Mouse (Mus musculus) forebrain, embryonic 11.5 days (tissue): ENCODE results near the gene Ttc33. TPM values are rescaled to one million over a fixed set of nuclear protein-coding genes. Genes with fewer than 3 reads are reported as not detected.
"Not testable (repeated sequence)": the region's sequence is repeated elsewhere in the genome, so short reads cannot be mapped to it uniquely, and the experiment has no call there.

Experiments
- ATAC-seq: fragments of 200-750 bp; cut with Nextera tagmentation; replicated peaks from 2 replicates; pipeline ENCODE4 v1.8.0; 2017; ENCODE audit warnings: moderate TSS enrichment; ENCODE audit not compliant: low FRiP score
- DNase-seq: peaks from one replicate; pipeline ENCODE4 v3.0.0-alpha.2; 2017; ENCODE audit warnings: low spot score
- H3K27ac ChIP-seq: fragments of 300-500 bp; sonication (generic); 2 replicates; pipeline ENCODE4 v1.5.1; 2014; ENCODE audit warnings: low read depth, low read length
- H3K27me3 ChIP-seq: fragments of 300-500 bp; sonication (generic); 2 replicates; pipeline ENCODE4 v1.6.1; 2014; ENCODE audit warnings: mild to moderate bottlenecking, low read length, mixed read lengths; ENCODE audit not compliant: control insufficient read depth, insufficient read depth
- H3K36me3 ChIP-seq: fragments of 300-500 bp; sonication (generic); 2 replicates; pipeline ENCODE4 v1.6.1; 2014; ENCODE audit warnings: mild to moderate bottlenecking, low read length, moderate library complexity, mixed read lengths; ENCODE audit not compliant: control insufficient read depth, insufficient read depth
- H3K4me1 ChIP-seq: fragments of 300-500 bp; sonication (generic); replicated peaks from 2 replicates; pipeline ENCODE4 v1.6.1; 2014; ENCODE audit warnings: low read length, mixed read lengths; ENCODE audit not compliant: control insufficient read depth, insufficient read depth
- H3K4me2 ChIP-seq: fragments of 300-500 bp; sonication (generic); 2 replicates; pipeline ENCODE4 v1.6.1; 2014; ENCODE audit warnings: low read depth, mild to moderate bottlenecking, low read length, moderate library complexity, mixed read lengths; ENCODE audit not compliant: severe bottlenecking
- H3K4me3 ChIP-seq: fragments of 300-500 bp; sonication (generic); 2 replicates; pipeline ENCODE4 v1.5.1; 2014; ENCODE audit warnings: low read depth, low read length
- H3K9ac ChIP-seq: fragments of 300-500 bp; sonication (generic); 2 replicates; pipeline ENCODE4 v1.6.1; 2014; ENCODE audit warnings: low read length
- H3K9me3 ChIP-seq: fragments of 300-500 bp; sonication (generic); 2 replicates; pipeline ENCODE4 v1.6.1; 2016; ENCODE audit warnings: low read length, mixed read lengths; ENCODE audit not compliant: control insufficient read depth
- WGBS: fragments of 180-500 bp; shearing (Covaris S2); extraction: QIAGEN DNeasy Blood & Tissue Kit; methylation state at CpG from one replicate; pipeline ENCODE4 v1.1.7; 2014; 5-methylcytosine and 5-hydroxymethylcytosine counted together
- polyA plus RNA-seq: library from polyadenylated mRNA; unstranded; fragments of >200 nt; fragmentation: Nextera tagmentation; extraction: Ambion mirVana; gene quantifications from 2 replicates; pipeline ENCODE4 v1.2.1, GENCODE M21; 2014

Ttc33 gene
- polyA plus RNA-seq, 1 experiment from 2014 or later = 34.0 TPM

DNA sequence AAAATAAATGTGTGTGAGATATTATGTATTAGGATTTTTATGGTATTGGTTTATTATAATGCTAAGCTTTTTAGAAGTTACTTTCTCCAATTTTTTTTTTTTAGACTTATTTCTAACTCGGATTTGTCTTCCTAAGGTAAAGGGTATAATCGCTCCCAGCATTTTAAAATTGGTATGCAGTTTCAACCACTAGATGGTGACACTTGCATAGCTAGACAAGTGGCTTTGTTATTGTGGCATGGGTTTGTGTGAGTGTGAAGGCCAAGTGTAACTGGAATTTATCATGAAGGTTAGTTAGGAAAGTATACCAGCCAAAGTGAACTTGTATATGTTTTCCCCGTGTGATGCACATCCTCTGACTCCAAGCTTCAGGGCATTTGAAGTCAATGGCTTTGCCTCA, 8.5 kb downstream of the Ttc33 start:
- Histone ChIP-seq H3K4me3 (no peak overlapping the region), H3K9ac (no peak overlapping the region), H3K27ac (no peak overlapping the region), H3K4me1 (no peaks in the 10 kb centered on the region), H3K9me3 (no peaks in the 10 kb centered on the region), H3K36me3 (no peaks in the 10 kb centered on the region), H3K27me3 (no peaks in the 10 kb centered on the region), H3K4me2 (no peak overlapping the region)
- 82% methylated on average over 3 of the region's 3 CpGs for WGBS
- ATAC-seq (no peak), DNase-seq (no peak)

DNA sequence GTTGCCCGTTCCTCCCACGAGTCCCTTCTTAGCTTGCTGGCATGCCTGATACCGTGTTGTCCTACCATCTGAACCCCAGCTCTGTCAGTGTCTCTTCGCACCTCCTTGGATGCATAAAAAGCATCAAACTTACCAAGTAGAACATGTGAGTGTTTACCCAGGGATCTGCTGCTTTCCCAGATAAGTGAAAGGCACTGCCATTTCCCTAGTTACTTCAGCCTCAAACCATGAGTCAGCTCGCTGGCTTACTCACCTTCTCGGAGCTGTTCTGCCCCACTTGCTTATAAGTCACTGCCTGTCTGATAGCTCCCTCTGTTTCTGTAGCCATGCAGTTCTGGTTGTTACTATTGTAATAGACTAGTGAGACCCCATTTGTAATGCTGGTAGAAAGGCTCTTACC, 9.1 kb downstream of the Ttc33 start:
- H3K4me2 ChIP-seq = no peak overlapping the region
- WGBS = 93% methylated on average over 6 of the region's 6 CpGs

DNA sequence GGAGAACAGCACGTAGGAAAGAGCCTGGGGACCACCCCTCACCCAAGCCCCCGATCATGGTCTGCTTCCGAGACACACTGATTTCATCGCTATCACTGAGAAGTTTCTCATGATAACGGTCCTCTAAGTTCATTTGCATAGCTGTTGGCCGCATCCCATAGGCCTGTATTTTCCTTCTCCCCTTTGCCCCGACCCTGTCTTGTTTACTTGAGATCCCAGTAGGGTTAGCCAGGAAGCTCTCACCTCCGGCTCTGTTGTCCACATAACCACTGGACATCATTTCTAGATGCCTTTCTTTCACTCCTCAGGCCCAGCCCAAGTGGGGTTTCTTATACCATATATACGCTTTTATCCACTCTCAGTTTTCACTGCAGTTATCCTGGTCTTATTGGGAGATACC, 9.6 kb downstream of the Ttc33 start:
- 94% methylated on average over 9 of the region's 9 CpGs for WGBS
- no peak for ATAC-seq

More for the DNA sequence above, 9.1 kb downstream of the Ttc33 start:
- no peaks in the 10 kb centered on the region for H3K27me3 ChIP-seq
- no peak for DNase-seq
- H3K9ac ChIP-seq = no peak overlapping the region
- no peak overlapping the region for H3K27ac ChIP-seq
- H3K4me1 ChIP-seq = no peaks in the 10 kb centered on the region
- H3K36me3 ChIP-seq = no peaks in the 10 kb centered on the region
- no peak for ATAC-seq
- H3K9me3 ChIP-seq = no peaks in the 10 kb centered on the region
- H3K4me3 ChIP-seq = no peak overlapping the region

DNA sequence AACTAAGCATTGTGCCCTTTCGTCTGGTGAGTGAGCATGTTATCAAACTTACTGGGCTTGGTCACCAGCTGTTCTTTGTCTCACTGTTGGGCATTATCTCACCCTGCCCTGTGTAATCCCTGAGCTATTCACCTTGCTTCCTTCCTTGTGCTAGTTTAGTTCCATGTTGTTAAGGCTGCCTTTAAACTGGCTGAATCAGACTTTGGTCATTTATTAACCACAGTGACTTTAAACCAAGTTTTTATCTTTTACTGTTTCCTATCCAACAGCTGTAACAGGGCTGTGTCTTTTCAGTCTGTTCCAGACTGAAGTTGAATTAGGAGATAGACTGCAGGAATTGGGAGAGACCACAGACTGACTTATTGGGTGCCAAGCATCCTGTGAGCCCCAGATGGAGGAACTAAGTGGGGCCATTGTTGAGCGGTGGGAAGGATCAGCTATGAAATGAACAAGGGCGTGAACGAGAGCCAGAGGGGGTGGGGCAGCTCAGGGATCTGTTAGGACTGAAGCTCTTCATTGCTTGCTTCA, 10.7 kb downstream of the Ttc33 start:
- DNase-seq (no peak), ATAC-seq (no peak)
- H3K27me3 ChIP-seq = no peaks in the 10 kb centered on the region
- no peak overlapping the region for H3K27ac ChIP-seq
- no peaks in the 10 kb centered on the region for H3K4me1 ChIP-seq
- no peaks in the 10 kb centered on the region for H3K36me3 ChIP-seq
- WGBS = 74% methylated on average over 4 of the region's 4 CpGs
- H3K9ac ChIP-seq = no peak overlapping the region
- no peak overlapping the region for H3K4me2 ChIP-seq
- no peaks in the 10 kb centered on the region for H3K9me3 ChIP-seq
- no peak overlapping the region for H3K4me3 ChIP-seq

More for the DNA sequence above, 9.6 kb downstream of the Ttc33 start:
- Histone ChIP-seq H3K27me3 (no peaks in the 10 kb centered on the region), H3K36me3 (no peaks in the 10 kb centered on the region), H3K9ac (no peak overlapping the region), H3K27ac (no peak overlapping the region), H3K4me1 (no peaks in the 10 kb centered on the region), H3K4me3 (no peak overlapping the region), H3K9me3 (no peaks in the 10 kb centered on the region), H3K4me2 (no peak overlapping the region)
- no peak for DNase-seq

DNA sequence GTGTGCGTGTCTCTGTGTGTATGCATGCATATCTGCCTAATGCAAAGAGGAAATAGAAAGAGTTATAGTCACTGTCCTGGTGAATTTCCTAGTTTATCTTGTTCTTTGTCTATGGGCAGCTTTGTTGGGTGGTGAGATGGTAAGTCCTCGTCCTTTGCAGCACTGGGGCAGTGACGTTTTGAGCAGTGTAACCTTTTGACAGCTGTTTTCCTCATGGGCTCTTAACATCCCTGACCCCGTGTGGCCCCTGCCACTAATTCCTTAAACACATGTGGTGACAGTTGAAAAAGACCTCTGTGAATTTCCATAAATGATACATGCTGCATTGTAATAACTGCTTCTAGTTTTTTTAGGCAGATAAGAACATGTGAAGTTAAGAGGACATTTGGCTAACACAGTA, 11.4 kb downstream of the Ttc33 start:
- H3K27ac ChIP-seq = no peak overlapping the region
- H3K4me2 ChIP-seq = no peak overlapping the region
- no peak for ATAC-seq
- no peaks in the 10 kb centered on the region for H3K27me3 ChIP-seq
- H3K4me1 ChIP-seq = no peaks in the 10 kb centered on the region
- no peaks in the 10 kb centered on the region for H3K36me3 ChIP-seq
- H3K9me3 ChIP-seq = no peaks in the 10 kb centered on the region
- H3K9ac ChIP-seq = no peak overlapping the region
- no peak for DNase-seq
- 76% methylated on average over 4 of the region's 4 CpGs for WGBS
- no peak overlapping the region for H3K4me3 ChIP-seq

DNA sequence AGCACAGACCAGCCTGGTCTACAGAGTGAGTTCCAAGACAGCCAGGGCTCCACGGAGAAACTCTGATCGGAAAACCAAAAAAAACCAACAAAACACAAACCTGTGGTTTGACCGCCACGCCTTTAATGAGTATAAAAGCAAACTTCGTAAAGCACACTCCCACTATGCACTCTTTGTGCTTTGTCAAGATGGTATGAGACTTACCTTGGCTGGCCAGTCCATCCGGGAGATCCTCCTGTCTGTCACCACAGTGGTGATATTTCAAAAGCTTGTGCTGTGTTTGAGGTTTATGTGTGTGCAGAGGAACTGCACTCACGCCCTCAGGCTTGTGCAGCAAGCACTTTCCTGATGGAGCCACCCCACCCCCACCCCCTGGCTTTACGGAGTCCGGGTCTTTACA, 19.9 kb downstream of the Ttc33 start:
- Histone ChIP-seq H3K27me3 (no peaks in the 10 kb centered on the region), H3K4me1 (no peaks in the 10 kb centered on the region), H3K27ac (no peak overlapping the region), H3K4me3 (no peak overlapping the region), H3K9me3 (no peaks in the 10 kb centered on the region), H3K36me3 (no peaks in the 10 kb centered on the region), H3K9ac (no peak overlapping the region), H3K4me2 (no peak overlapping the region)
- 90% methylated on average over 9 of the region's 9 CpGs for WGBS
- DNase-seq (no peak), ATAC-seq (no peak)

DNA sequence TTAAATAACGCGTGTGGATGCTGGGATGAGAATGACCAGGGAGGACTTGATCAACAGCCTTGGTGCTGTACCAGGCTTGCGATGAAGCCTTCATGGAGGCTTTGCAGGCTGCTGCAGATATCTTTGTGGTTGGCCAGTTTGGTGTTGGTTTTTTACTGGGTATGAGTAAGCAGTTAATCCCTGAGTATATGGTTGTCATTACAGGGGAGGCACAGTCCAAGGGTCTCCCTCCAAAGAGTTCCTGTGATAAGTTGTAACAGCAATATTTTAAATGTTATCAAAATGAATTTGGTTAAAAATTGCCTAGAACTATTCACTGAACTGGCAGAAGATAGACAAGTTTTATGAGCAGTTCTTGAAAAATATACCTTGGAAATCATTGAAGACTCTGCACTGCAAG, 23.8 kb downstream of the Ttc33 start:
- no peak overlapping the region for H3K4me3 ChIP-seq
- H3K9me3 ChIP-seq = no peaks in the 10 kb centered on the region
- H3K9ac ChIP-seq = no peak overlapping the region
- H3K4me1 ChIP-seq = no peaks in the 10 kb centered on the region
- H3K36me3 ChIP-seq = no peaks in the 10 kb centered on the region; the same call in 1 of the 2 replicates
- DNase-seq = no peak
- WGBS = 94% methylated on average over 3 of the region's 3 CpGs
- H3K27me3 ChIP-seq = no peaks in the 10 kb centered on the region
- ATAC-seq = no peak
- H3K4me2 ChIP-seq = no peak overlapping the region
- H3K27ac ChIP-seq = no peak overlapping the region

DNA sequence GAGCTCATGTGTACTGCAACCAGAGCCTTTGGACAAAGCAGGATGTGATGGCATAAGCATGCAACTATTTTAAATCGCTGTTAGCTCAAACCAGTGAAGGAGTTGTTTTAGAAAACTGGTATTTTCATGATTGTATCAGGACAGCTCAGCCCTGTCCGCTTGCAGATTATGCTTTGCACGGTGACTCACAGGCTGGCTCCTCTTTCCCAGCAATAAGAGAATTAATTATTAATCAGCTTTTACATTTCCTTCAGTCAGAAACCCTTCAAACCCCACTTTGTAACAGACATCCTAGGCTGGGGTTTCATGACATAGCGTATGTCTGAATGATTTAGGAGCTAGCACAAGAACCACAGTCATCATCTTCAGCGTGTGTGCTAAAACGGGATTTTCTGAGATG, 35.2 kb downstream of the Ttc33 start:
- Histone ChIP-seq H3K36me3 (no peaks in the 10 kb centered on the region), H3K27me3 (no peaks in the 10 kb centered on the region), H3K4me2 (no peak overlapping the region), H3K9ac (no peak overlapping the region), H3K27ac (no peak overlapping the region), H3K4me3 (no peak overlapping the region), H3K4me1 (no peaks in the 10 kb centered on the region), H3K9me3 (no peaks in the 10 kb centered on the region)
- DNase-seq (no peak), ATAC-seq (no peak)
- 93% methylated on average over 6 of the region's 6 CpGs for WGBS

DNA sequence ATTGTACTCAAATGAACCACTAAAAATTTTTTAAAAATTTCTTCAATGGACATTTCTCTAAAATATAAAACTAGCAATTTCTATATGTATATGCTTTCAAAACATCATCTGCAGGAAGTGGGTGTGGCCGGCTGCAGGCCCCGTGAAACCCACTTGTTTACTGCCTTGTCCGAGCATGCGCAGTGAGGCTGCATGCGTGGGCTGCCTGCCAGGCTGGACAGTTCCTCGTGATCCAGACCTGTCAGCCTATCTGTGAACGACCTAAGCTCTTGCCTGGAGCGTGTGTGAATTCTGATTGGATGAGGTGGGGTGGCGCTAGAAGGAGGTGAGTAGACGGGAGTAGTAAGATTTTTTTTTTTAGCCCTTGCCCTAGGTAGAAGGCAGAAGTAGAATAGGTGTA, 45.4 kb downstream of the Ttc33 start:
- WGBS = 89% methylated on average over 10 of the region's 10 CpGs
- not testable (repeated sequence) for H3K36me3 ChIP-seq, ATAC-seq, H3K27me3 ChIP-seq, H3K4me1 ChIP-seq, H3K4me2 ChIP-seq, DNase-seq, H3K4me3 ChIP-seq, H3K9ac ChIP-seq, H3K9me3 ChIP-seq, H3K27ac ChIP-seq
